Mouse (Mus musculus) CH12.LX (cell line): Measurements from ENCODE around the gene Wnt10b.

Experiments
- BHLHE40 ChIP-seq: IDR thresholded peaks from 2 replicates; pipeline ENCODE4 v1.6.1; 2011; ENCODE audit warnings: mild to moderate bottlenecking, low read depth, low read length, improper control_type of control experiment
- CTCF ChIP-seq, 2 experiments: IDR thresholded peaks in 1 of 2; conservative IDR thresholded peaks in 1 of 2; 2 replicates each; pipeline ENCODE4 v1.5.1; 2011 to 2012; ENCODE audit warnings: low read depth in 2 of 2, low read length in 2 of 2, improper control_type of control experiment in 1 of 2, inconsistent platforms in 1 of 2, mild to moderate bottlenecking in 1 of 2, moderate library complexity in 1 of 2
- EP300 ChIP-seq: IDR thresholded peaks from 2 replicates; pipeline ENCODE4 v1.6.1; 2011; ENCODE audit warnings: low read length, improper control_type of control experiment
- ETS1 ChIP-seq: conservative IDR thresholded peaks from 2 replicates; pipeline ENCODE4 v1.6.1; 2012; ENCODE audit warnings: low read depth, mild to moderate bottlenecking, inconsistent platforms, low read length, improper control_type of control experiment, moderate library complexity
- HCFC1 ChIP-seq: IDR thresholded peaks from 2 replicates; pipeline ENCODE4 v1.6.1; 2012; ENCODE audit warnings: low read depth, mild to moderate bottlenecking, inconsistent platforms, low read length, improper control_type of control experiment
- MAX ChIP-seq: IDR thresholded peaks from 2 replicates; pipeline ENCODE4 v1.6.1; 2011; ENCODE audit warnings: low read length, improper control_type of control experiment
- MEF2A ChIP-seq: IDR thresholded peaks from 2 replicates; pipeline ENCODE4 v1.6.1; 2014; ENCODE audit warnings: low read depth, mild to moderate bottlenecking, inconsistent platforms, low read length, improper control_type of control experiment, borderline replicate concordance
- MYC ChIP-seq: IDR thresholded peaks from 2 replicates; pipeline ENCODE4 v1.6.1; 2011; ENCODE audit warnings: low read depth, mild to moderate bottlenecking, improper control_type of control experiment, low read length
- PAX5 ChIP-seq: IDR thresholded peaks from 2 replicates; pipeline ENCODE4 v1.6.1; 2012; ENCODE audit warnings: low read length, inconsistent platforms, mixed read lengths
- POLR2A ChIP-seq: IDR thresholded peaks from 2 replicates; pipeline ENCODE4 v1.6.1; 2011; ENCODE audit warnings: low read depth, mild to moderate bottlenecking, improper control_type of control experiment, low read length
- POLR2AphosphoS2 ChIP-seq: IDR thresholded peaks from 2 replicates; pipeline ENCODE4 v1.6.1; 2011; ENCODE audit warnings: low read depth, low read length, improper control_type of control experiment
- TBP ChIP-seq: conservative IDR thresholded peaks from 2 replicates; pipeline ENCODE4 v1.6.1; 2011; ENCODE audit warnings: low read depth, low read length, improper control_type of control experiment
- TCF12 ChIP-seq: IDR thresholded peaks from 2 replicates; pipeline ENCODE4 v1.6.1; 2014; ENCODE audit warnings: low read depth, mild to moderate bottlenecking, inconsistent platforms, low read length, improper control_type of control experiment
- USF2 ChIP-seq: conservative IDR thresholded peaks from 2 replicates; pipeline ENCODE4 v1.6.1; 2011; ENCODE audit warnings: low read depth, low read length, improper control_type of control experiment

DNA sequence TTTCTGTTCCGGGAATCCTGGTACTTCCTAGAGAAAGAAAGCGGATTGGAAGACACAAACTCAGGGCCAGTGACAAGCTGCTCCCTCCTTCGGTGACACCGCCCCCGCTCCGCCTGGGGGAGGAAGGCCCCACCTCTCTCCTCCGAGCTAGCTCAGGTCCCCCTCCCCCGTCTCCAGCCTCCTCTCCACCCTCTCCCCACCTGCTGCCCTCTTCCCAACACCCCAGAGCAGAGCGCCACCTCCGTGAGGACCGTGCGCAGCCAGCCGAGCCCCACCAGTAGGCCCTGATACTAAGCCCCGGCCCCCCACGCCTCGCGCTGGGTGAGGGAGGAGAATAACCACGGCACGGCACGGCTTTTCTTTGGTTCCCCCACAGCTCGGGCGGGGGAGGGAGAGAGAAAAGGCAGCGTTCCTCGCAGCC is 15.7 kb downstream of the Wnt10b start:
- no peak for TF ChIP-seq MAX
- no peak for TF ChIP-seq TBP
- no peak for TF ChIP-seq POLR2A
- no peak for TF ChIP-seq USF2
- TF ChIP-seq CTCF (conservative IDR thresholded peaks at IDR 0.05 in 1 of 2, IDR thresholded peaks at IDR 0.05 in 1 of 2; ENCODE audit: low read depth in 2 of 2, low read length in 2 of 2) = 0 out of 4 replicates have a peak, but pooled peaks of 1 of the 2 experiments have one; percentile 3
- no peak for TF ChIP-seq POLR2AphosphoS2
- TF ChIP-seq TCF12 = peak; percentile 44; the same call in 1 of the 2 replicates
- TF ChIP-seq MYC = no peak
- no peak for TF ChIP-seq HCFC1
- TF ChIP-seq MEF2A = no peak
- no peak for TF ChIP-seq EP300
- no peak for TF ChIP-seq ETS1
- TF ChIP-seq PAX5 = no peak
- TF ChIP-seq BHLHE40 = no peak
